In genomic region chr12:16731121-16731741, GRCm38 (mm10) we compare ENCODE assay signal across 9 mouse cellular contexts.
A peak's percentile ranks its signal among the peaks of the same experiment; 100 is the strongest.
DNase-seq lines count a peak whose midpoint lies in the region; ATAC-seq and TF ChIP-seq lines count a peak whose summit lies in the region.
"Had no signal": no experiment of that assay in that cellular context is flagged by ENCODE, and none has a peak within 500 bp of the region (broad histone marks: within the 10 kb centered on the region; RNA-seq: fewer than 3 reads in every experiment).

No protein-coding gene starts in this region.

- no peak for TF ChIP-seq CTCF in hindbrain, postnatal 0 days (IDR thresholded peaks at IDR 0.05; ENCODE audit: low read depth)

- no peaks in the 10 kb centered on the region for H3K9me3 ChIP-seq in forebrain, embryonic 15.5 days
- no peaks in the 10 kb centered on the region for H3K9me3 ChIP-seq in hindbrain, postnatal 0 days (ENCODE audit: low read length)
- no peaks in the 10 kb centered on the region for H3K9me3 ChIP-seq in neural tube, embryonic 14.5 days (ENCODE audit: control insufficient read depth, low read length)

- no peak overlapping the region for H3K9ac ChIP-seq in forebrain, embryonic 15.5 days (replicated peaks)
- no peak overlapping the region for H3K9ac ChIP-seq in hindbrain, postnatal 0 days (replicated peaks; ENCODE audit: low read length)
- H3K9ac ChIP-seq in neural tube, embryonic 14.5 days (replicated peaks; ENCODE audit: low read depth, low read length), result no peak overlapping the region

- H3K4me3 ChIP-seq in forebrain, embryonic 15.5 days, result no peak overlapping the region
- H3K4me3 ChIP-seq in hindbrain, postnatal 0 days (ENCODE audit: low read length), result no peak overlapping the region
- H3K4me3 ChIP-seq in neural tube, embryonic 14.5 days (ENCODE audit: low read depth, low read length), result no peak overlapping the region

- no peak overlapping the region for H3K4me2 ChIP-seq in forebrain, embryonic 15.5 days (replicated peaks)
- peak overlapping the region; percentile 24; the same call in 1 of the 2 replicates for H3K4me2 ChIP-seq in hindbrain, postnatal 0 days (ENCODE audit: low read depth, low read length)
- no peak overlapping the region for H3K4me2 ChIP-seq in neural tube, embryonic 14.5 days (ENCODE audit: low read depth, low read length)

- ATAC-seq in forebrain, embryonic 15.5 days (replicated peaks), result 0 out of 2 replicates have a peak, but pooled peaks have one; percentile 11
- peak; percentile 75; the same call in 1 of the 2 replicates for ATAC-seq in hindbrain, postnatal 0 days
- ATAC-seq in neural tube, embryonic 14.5 days (ENCODE audit: low read depth), result peak; percentile 64

- intact Hi-C loops in left cerebral cortex, postnatal 4 days (cut with DNase I), result no loop called here

- H3K4me1 ChIP-seq in forebrain, embryonic 15.5 days, result no peaks in the 10 kb centered on the region
- 0 out of 2 replicates have a peak, but pooled peaks cover 3% of the 10 kb centered on the region for H3K4me1 ChIP-seq in hindbrain, postnatal 0 days (ENCODE audit: insufficient read depth, low read length)
- H3K4me1 ChIP-seq in neural tube, embryonic 14.5 days (ENCODE audit: control insufficient read depth, insufficient read depth, low read length), result no peaks in the 10 kb centered on the region

- peak; percentile 28 for DNase-seq in layer of hippocampus, adult 11-12 months (ENCODE audit: low spot score)
- DNase-seq in layer of hippocampus, adult 9-10 months (ENCODE audit: low spot score), result no peak
- peak; percentile 79 for DNase-seq in hindbrain, postnatal 0 days (ENCODE audit: low spot score)
- peak; percentile 39 for DNase-seq in left cerebral cortex, postnatal 4 days
- DNase-seq in natural killer cell, adult 2 months (ENCODE audit: low spot score in 2 of 2), result no peak
- no peak for DNase-seq in thymus, postnatal 0 days (ENCODE audit: low spot score)

- H3K27me3 ChIP-seq in forebrain, embryonic 15.5 days, result no peaks in the 10 kb centered on the region
- H3K27me3 ChIP-seq in hindbrain, postnatal 0 days (ENCODE audit: insufficient read depth, low read length), result no peaks in the 10 kb centered on the region
- H3K27me3 ChIP-seq in neural tube, embryonic 14.5 days (ENCODE audit: control insufficient read depth, insufficient read depth, low read length), result no peaks in the 10 kb centered on the region

- 10% methylated on average over 11 of the region's 11 CpGs for WGBS in forebrain, embryonic 15.5 days
- WGBS in hindbrain, postnatal 0 days, result 24% methylated on average over 11 of the region's 11 CpGs
- 5% methylated on average over 11 of the region's 11 CpGs for WGBS in neural tube, embryonic 14.5 days

- H3K36me3 ChIP-seq in forebrain, embryonic 15.5 days, result no peaks in the 10 kb centered on the region
- no peaks in the 10 kb centered on the region for H3K36me3 ChIP-seq in hindbrain, postnatal 0 days (ENCODE audit: insufficient read depth, low read length)
- H3K36me3 ChIP-seq in neural tube, embryonic 14.5 days (ENCODE audit: control insufficient read depth, insufficient read depth, low read length), result no peaks in the 10 kb centered on the region

- H3K27ac ChIP-seq in forebrain, embryonic 15.5 days (replicated peaks), result no peak overlapping the region
- no peak overlapping the region; the same call in 1 of the 2 replicates for H3K27ac ChIP-seq in hindbrain, postnatal 0 days
- no peak overlapping the region for H3K27ac ChIP-seq in neural tube, embryonic 14.5 days (ENCODE audit: low read depth, low read length)
- H3K27ac ChIP-seq: macrophage had no signal

Comparison
In these comparisons a context has a peak if more than half of its experiments do, and no peak if none do; other contexts are left out.
1. DNase-seq: peak in layer of hippocampus, adult 11-12 months (single experiment), hindbrain, postnatal 0 days (single experiment) and left cerebral cortex, postnatal 4 days (single experiment); none in layer of hippocampus, adult 9-10 months (single experiment), natural killer cell, adult 2 months (0 of 2) and thymus, postnatal 0 days (single experiment).
2. ATAC-seq: peak in every context shown above with its lines; median percentile 75 in hindbrain, postnatal 0 days; 64 in neural tube, embryonic 14.5 days; 11 in forebrain, embryonic 15.5 days.